Mouse (Mus musculus): ENCODE data around the gene Sh3pxd2b.

The Sh3pxd2b gene

DNA sequence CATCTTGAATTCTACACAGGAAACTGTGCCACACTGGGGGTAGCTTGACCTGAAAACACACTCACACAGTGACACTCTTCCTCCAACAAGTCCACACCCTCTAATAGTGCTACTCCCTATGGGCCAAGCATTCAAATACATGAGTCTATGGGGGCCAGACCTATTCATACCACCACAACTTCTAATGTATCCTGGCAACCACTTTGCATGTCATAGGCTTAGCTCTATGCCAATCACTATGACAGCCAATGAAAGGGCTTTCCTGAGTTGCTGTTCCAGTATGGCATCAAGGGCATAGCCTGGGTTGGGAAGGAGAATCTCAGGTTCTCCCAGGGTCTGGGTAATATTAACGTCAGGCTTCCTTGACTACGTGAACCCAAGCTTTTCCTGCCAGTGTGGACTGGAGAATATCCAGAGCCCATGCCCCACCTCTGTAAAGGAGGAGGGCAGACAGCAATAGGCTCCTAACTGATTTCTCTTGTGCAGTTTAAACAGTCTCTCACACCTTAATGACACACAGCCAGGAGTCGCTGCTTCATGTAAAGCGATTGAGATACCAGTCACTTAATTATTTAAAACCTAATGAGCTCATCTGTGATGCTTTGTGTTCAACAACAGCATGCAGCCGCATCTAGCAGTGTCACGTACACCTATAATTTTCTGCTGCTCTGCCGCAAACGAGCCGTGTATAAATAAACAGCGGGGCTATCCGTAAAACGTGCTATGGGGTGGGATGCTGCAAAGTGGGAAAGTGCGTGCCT lies 25.8 kb downstream of the Sh3pxd2b start:
- no peak for DNase-seq (ENCODE audit: low read depth in 2 of 2, low spot score in 2 of 2)

- DNase-seq (ENCODE audit: low read depth in 2 of 2, low spot score in 2 of 2): no peak
Measured at GRCm38 (mm10) chr11:32374027-32374589, 26.5 kb downstream of the Sh3pxd2b start.

DNA sequence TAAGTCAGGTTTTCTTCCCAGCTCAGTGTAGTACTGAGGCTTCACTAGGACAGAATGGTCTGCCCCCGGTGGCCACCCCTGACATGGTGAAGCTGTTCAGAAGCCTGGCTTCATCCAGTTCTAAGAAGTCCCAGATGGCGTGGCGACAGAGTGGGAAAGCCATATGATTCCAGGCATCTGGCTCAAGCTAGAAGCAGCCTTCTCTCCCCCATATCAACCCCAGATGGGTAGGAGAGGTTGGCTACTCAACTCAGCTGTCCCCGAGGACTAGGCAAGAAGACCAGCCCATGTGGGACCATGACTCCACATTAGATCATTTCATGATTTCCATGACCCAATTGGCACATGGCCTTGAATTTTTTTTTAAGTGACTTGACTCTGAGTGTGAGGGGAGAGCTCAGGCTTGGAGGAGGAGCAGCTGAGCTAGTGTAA lies 27.5 kb downstream of the Sh3pxd2b start:
- no peak for DNase-seq (ENCODE audit: low read depth in 2 of 2, low spot score in 2 of 2)

DNA sequence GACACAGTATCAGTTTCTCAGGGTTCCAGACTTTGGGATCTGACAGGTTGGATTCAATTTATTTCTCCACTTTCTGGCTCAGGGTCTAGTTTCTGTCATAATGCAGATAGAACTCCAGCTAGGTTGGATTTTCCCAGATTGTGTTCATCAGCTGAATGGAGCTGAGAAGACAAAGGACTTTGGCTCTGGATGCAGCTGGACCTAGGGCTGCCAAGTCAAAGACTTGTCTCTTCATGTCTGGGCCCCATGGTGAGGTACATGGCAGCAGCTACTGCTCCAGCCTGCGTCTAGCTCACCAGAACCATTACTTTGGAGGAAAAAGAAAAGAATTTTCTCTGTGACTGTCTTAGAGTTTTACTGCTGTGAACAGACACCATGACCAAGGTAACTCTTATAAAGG lies 28.5 kb downstream of the Sh3pxd2b start:
- DNase-seq (ENCODE audit: low read depth in 2 of 2, low spot score in 2 of 2): no peak

DNA sequence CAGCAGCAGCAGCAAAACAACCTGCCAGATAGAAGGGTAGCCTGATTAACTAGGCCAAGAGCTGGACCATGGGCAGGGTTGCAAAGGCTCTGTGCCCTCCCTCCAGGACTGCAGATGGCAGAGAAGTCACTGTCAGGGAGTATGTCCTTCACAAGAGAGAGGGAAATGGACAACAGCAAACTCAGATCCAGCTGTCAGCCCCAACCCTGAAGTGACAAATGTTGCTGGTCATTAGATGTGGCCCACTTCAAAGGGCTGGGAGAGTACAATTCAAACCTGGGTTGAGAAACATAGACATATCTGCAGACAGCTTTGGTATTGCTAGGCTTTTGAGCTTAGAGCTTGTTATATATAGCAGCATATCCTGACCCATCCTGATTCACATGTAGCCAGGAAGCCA lies 32.3 kb downstream of the Sh3pxd2b start:
- no peak for DNase-seq (ENCODE audit: low read depth in 2 of 2, low spot score in 2 of 2)

DNA sequence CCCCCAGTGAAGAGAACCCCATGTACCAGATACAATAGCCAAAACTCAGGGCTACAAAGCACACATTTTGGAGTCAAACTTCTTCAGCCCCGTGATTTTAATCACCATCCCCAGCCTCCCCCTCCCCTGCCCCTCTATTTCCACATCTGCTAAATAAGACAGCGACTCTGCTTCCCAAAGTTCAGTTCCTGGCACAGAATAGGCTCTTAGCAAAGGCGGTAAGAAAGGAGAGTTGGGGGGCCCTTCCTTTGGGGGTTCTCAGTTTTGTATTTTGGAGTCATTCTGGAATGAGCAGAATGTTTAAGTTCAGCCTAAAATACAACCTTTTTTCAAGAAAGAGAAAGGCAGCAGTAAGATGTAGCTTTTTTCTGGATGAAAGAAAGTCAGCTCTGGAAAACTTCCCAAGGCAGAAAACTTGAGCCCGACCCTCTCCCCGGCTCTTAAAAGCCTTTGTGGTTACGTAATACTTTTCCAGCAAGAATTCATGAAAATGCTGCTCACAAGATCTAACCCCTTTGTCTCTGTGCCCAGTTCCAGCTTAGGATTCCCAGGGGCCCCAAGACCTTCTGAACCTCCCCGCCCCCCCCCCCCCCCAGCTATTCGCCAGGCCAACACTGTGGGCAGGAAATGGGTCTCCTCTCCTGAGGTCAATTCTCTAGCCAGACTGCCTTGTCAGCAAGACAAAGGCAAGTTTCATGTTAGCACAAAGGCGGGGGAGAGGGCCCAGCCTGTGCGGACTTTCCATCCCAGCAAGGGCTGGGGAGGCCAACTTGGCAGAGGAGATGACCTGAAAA lies 35.9 kb downstream of the Sh3pxd2b start:
- no peak for DNase-seq (ENCODE audit: low read depth in 2 of 2, low spot score in 2 of 2)

DNA sequence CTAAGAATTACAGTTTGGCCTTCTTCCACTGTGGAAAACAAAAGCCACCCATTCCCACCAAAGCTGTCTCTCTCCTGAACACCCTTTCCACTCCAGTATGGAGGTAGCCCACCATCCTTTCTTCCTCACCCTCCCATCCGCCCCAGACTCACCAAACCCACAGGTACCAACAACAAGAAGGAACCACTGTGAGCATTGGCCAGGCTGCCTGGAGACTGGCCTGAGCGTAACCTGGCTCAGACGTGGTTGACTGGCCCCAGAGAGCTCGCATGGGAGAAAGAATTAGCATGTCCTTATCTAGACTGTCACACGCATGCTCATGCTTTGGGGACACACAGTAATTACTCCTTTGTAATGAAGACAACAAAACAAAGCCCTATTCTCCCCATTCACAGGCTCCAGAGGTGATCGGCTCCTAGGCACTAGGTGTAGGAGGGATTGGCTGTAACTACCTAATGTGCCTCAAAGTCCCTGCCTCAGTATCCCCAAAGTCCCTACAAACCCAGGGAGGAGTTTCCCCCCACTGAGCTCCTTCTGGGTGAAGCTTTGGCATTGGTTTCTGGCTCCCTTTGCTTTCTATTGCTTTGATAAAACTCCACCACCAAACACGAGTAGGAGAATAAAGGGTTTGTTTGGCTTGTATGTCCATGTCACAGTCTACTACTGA lies 36.6 kb downstream of the Sh3pxd2b start:
- DNase-seq (ENCODE audit: low read depth in 2 of 2, low spot score in 2 of 2): no peak

DNA sequence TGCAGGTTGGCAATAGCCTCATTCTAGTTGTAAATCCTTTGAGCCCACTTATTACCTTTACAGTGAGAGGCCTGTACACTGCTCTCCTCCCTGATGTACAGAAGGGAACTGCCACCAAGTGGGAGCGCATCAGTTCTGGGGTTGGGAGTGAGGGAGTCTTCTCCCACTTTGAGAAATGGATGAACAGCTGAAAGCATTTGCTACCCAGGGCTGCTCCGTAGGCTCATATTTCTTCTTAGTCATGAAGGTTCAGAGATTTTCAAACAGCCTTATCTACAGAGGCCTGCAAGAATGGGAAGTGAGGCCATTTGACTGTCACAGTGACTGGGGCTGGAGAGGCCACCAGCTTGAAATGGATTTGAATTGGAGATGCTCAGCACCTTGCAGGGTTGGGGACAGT lies 38.4 kb downstream of the Sh3pxd2b start:
- DNase-seq (ENCODE audit: low read depth in 2 of 2, low spot score in 2 of 2): no peak

DNA sequence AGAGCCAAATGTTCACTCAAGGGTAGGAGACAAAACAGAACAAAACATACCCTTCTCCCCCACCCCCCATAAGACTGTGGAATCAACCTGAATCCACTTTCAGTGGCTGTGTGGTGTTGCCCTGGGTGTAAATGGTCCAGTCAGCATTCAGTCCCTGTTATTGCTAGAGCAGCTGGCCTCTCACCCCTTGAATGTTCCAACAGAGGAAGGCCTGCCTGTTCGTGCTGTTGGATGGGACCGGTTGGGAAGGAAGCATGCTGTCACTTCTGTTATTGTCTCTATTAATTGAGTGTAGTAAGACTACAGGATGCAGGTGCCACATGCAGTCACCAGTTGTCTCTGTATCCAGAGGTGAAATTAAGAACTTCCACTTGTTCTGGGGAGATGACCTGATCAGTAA lies 40.4 kb downstream of the Sh3pxd2b start:
- no peak for DNase-seq (ENCODE audit: low read depth in 2 of 2, low spot score in 2 of 2)

GRCm38 (mm10) chr11:32393095-32393494 lies 45.5 kb downstream of the Sh3pxd2b start:
- no peak for DNase-seq (ENCODE audit: low read depth in 2 of 2, low spot score in 2 of 2)

DNA sequence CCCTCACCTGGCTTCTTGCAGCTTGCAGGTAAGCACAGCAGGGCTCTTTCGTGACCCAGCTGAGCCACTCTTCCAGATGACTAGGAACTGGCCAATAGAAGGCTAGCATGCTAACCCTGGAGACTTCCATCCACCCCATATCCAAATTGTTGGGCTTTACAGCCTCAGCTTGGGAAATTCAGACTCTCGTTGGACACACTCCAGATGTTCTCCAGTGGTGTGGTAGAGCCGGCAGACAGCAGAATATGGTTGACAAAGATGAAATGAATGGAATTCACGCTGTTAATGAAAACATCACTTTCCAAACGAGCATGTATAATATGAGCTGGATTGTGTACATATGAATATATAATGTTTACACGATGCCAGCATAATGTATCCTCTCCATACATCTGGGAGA lies 48.2 kb downstream of the Sh3pxd2b start:
- DNase-seq (ENCODE audit: low read depth in 2 of 2, low spot score in 2 of 2): no peak

GRCm38 (mm10) chr11:32398446-32398845 lies 50.8 kb downstream of the Sh3pxd2b start:
- DNase-seq (ENCODE audit: low read depth in 2 of 2, low spot score in 2 of 2): no peak

DNA sequence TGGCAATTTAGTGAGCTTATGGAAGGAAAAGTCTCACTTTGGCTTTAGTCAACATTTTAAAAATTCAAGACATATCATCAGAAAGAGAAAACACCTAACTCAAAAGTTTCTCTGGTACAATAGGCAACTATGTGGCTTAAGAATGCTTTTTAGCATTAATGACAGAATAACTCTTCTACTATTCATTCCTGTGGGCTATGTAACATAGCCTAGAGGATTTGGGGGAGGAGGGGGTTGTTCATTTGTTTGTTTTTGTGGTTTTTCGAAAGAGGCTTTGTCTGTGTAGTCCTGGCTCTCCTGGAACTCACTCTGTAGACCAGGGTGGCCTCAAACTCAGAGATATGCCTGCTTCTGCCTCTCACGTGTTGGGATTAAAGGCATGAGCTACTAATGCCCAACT lies 51.6 kb downstream of the Sh3pxd2b start:
- DNase-seq (ENCODE audit: low read depth in 2 of 2, low spot score in 2 of 2): no peak

GRCm38 (mm10) chr11:32402712-32403111 lies 55.1 kb downstream of the Sh3pxd2b start:
- no peak for DNase-seq (ENCODE audit: low read depth in 2 of 2, low spot score in 2 of 2)

GRCm38 (mm10) chr11:32404708-32405107 lies 57.1 kb downstream of the Sh3pxd2b start:
- no peak for DNase-seq (ENCODE audit: low read depth in 2 of 2, low spot score in 2 of 2)

- no peak for DNase-seq (ENCODE audit: low read depth in 2 of 2, low spot score in 2 of 2)
Measured at GRCm38 (mm10) chr11:32407863-32408262, 60.2 kb downstream of the Sh3pxd2b start.

DNA sequence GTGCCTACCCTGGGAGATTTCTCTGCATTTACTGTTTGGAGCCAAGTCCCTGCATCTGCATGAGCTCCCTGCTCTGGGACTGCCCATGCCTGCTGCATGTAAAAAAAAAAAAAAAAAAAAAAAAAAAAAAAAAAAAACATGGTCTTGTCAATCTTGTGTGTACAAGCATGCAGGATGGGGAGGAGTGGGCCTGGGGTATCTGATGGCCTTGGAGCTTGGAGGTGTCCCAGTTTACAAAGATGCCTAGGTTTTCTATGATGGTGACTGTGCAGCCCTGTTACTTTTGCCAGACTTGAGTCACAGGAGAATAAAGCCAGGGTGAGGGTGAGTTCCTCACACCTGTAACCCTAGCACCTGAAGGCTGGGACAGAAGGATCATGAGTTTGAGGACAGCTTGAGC lies 61.4 kb downstream of the Sh3pxd2b start:
- DNase-seq (ENCODE audit: low read depth in 2 of 2, low spot score in 2 of 2): no peak

DNA sequence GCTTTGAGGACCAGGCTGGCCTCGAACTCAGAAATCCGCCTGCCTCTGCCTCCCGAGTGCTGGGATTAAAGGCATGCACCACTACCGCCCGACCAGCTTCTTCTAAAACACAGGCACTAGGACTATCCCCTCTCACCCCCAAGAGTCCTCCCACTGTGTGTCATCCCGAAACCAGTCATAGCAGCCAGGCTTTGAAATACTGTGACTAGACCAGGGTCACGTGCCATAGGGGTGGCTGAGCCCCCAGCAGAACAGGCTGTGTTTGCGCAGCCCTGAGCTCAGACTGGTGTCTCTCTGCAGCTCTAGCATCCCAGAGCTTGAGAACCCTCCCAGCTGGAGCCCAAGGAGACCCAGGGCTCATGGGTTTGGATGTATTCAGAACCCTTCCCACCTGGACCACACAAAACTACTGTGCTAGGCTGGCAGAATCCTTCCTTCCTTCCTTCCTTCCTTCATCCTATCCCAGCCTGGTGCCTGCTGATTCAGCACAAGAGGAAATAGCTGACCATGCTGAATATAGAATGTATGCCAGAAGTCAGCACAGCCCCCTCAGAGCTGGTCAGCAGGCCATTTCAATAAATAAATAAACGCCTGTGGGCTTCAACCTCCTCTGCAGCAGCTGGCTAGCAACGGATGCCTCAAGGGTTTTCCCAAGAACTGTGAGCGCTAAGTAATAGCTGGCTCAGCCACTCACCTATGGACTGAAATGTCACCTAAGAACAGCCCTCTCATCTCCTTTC lies 62.4 kb downstream of the Sh3pxd2b start:
- no peak for DNase-seq (ENCODE audit: low read depth in 2 of 2, low spot score in 2 of 2)

DNA sequence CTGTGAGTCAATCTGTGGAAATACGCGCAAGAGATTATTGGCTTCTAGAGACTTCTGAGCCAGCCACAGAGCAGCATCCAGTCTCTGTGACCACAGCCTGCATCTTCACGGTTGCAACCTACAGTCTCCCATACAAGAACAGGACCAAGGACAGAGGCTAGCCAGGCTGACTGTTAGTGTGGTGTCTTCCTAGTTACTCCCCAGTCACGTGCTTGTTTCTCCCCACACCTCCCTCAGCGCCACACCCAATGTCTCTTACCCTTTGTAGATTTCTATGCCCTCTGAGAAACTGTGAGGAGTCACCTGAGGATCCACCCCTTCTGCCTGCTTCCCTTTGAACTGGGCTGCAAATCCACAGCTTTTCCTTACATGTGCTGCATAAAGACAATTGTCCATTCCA lies 72.4 kb downstream of the Sh3pxd2b start:
- DNase-seq (ENCODE audit: low read depth in 2 of 2, low spot score in 2 of 2): no peak

DNA sequence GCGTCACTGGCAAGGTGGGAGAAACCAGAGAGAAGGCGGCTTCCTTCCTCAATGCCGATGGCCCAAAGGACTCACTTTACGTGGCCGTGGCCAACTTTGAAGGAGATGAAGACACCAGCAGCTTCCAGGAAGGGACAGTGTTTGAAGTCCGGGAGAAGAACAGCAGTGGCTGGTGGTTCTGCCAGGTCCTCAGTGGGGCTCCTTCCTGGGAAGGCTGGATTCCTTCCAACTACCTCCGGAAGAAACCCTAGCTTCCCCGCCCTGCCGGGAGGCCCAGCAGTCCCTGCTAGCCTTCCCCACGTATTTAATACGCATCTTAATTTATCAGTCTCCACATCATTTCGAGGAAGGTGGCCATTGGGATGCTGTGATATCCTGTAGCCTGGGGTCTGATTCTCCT lies 75.7 kb downstream of the Sh3pxd2b start:
- DNase-seq (ENCODE audit: low read depth in 2 of 2, low spot score in 2 of 2): no peak

DNA sequence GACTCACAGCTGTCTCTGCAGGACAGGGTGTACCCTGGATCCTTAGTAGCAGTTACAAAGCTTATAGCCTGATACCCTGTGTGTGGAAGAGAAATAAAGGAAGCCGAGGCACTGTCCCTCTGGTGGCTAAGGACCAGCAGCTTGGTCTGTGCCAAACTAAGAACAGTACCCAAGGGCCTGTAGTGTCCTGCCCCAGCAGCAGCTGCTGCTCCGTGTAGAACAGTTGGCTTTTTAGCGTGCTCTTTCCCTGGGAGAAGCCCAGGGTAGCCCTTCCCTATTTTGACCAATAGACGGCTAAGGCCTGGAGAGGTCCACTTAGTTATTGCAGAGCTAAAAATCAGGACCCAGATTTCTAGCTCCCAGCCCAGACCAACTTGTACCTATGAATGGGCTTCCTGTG lies 77.0 kb downstream of the Sh3pxd2b start:
- no peak for DNase-seq (ENCODE audit: low read depth in 2 of 2, low spot score in 2 of 2)

All from CD8-positive naive resting alpha-beta T cell, adult 2 months (primary cell).